Mouse (Mus musculus): Measurements from ENCODE around the gene Palm3.

- peak; percentile 49 for TF ChIP-seq CTCF (IDR thresholded peaks at IDR 0.05; ENCODE audit: low read depth)
- TF ChIP-seq EP300 (optimal IDR thresholded peaks at IDR 0.05) = no peak
Observed at GRCm38 (mm10) chr8:83976779-83977350, 44.4 kb upstream of the Palm3 start.

All from stomach, postnatal 0 days (tissue).